Mouse (Mus musculus): ENCODE results near the gene Itk.

Itk gene

DNA sequence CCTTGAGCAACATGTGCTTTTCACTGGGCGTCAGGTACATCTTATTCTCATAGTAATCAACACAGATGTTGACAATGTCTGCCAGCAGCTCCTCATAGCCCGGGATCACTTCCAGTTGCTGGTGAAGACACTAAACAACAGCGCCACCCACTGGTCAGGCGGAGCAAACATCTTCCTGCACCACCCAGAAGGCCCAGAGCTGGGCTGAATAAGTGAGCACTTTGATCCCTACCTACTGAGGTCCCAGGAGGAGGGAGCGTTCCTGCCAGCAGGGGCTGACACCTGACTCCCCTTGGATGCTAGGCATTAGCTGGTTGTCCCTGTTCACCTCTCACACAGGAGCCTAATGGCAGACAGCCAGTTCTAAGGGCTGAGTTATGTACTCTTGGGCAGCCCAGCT lies 112.5 kb downstream of the Itk start:
- DNase-seq (ENCODE audit: low read depth, low spot score) = peak; percentile 61

DNA sequence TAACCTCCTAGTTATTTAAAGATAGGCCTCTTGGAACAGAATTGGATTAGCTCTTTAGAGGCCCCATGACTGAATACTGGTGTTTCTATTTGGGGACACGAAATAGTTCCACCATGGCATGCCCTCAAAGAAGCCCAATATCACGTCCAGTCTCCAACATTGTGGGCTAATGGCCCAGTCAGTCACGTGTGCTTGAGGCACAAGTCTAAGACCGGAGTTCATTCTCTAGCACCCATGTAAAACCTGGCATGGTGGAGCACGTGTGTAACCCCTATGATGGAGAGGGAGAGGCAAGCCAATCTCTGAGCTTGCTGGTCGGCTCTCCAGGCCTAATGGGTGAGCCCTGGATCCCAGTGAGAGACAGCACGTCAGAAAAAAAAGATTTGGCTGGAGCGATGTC lies 113.1 kb downstream of the Itk start:
- DNase-seq (ENCODE audit: low read depth, low spot score) = no peak

DNA sequence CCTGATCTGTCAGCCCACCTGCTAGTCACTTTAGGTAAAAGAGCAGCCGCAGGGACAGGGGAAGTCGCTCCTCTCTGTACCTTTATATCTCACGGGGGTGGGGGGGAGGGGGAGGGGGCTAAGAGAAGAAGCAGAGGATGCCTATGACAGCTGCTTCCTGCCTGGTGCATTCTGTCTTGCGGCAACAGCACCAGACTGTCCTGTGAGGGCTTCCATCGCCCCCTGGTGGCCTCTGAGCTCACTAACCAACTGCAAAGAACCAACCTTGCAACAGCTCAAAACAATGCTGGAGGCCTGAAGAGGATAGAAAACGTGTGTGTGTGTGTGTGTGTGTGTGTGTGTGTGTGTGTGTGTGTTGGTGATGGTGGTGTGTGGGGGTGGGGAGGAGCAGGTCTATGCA lies 114.0 kb downstream of the Itk start:
- peak; percentile 90 for DNase-seq (ENCODE audit: low read depth, low spot score)

Measured in CD4-positive helper T cell, adult 2 months (primary cell).